Mouse (Mus musculus): Measurements from ENCODE around the gene Setd5. TPM values are rescaled to one million over a fixed set of nuclear protein-coding genes. Genes with fewer than 3 reads are reported as not detected.

Gene Setd5
- polyA plus RNA-seq (2012; rRNA removed) = 15.3 and 25.4 TPM in 2 replicates

GRCm38 (mm10) chr6:113076686-113077516 is at the start of gene Setd5:
Setd5 (plus strand) TSS chr6:113077365.
- TF ChIP-seq POLR2A (IDR thresholded peaks at IDR 0.05; ENCODE audit: low read depth, low read length) (peak; percentile 98), CTCF (IDR thresholded peaks at IDR 0.05; ENCODE audit: extremely low read depth, insufficient read length, insufficient replicate concordance, low read depth, low read length) (no peak)
- under 1% methylated on average over 83 of the region's 91 CpGs for WGBS

GRCm38 (mm10) chr6:113027446-113027845 is 49.7 kb upstream of the Setd5 start:
- Histone ChIP-seq H3K4me1 (ENCODE audit: control insufficient read depth, insufficient read depth, insufficient read length, low read length) (peaks cover 16% of the 10 kb centered on the region; the same call in 1 of the 2 replicates), H3K27ac (ENCODE audit: insufficient read depth, low read depth, low read length) (no peak overlapping the region), H3K36me3 (ENCODE audit: control insufficient read depth, insufficient read depth, low read length) (no peaks in the 10 kb centered on the region), H3K4me3 (ENCODE audit: low read depth, low read length) (no peak overlapping the region), H3K27me3 (ENCODE audit: control insufficient read depth, insufficient read depth, low read length) (no peaks in the 10 kb centered on the region)
- WGBS = 54% methylated on average over 2 of the region's 2 CpGs
- TF ChIP-seq POLR2A (IDR thresholded peaks at IDR 0.05; ENCODE audit: low read depth, low read length) (no peak), CTCF (IDR thresholded peaks at IDR 0.05; ENCODE audit: extremely low read depth, insufficient read length, insufficient replicate concordance, low read depth, low read length) (no peak)

More at GRCm38 (mm10) chr6:113076686-113077516, at the start of gene Setd5:
- Histone ChIP-seq H3K27me3 (ENCODE audit: control insufficient read depth, insufficient read depth, low read length) (no peaks in the 10 kb centered on the region), H3K27ac (ENCODE audit: insufficient read depth, low read depth, low read length) (peak within 1 kb of the TSS; percentile 100), H3K36me3 (ENCODE audit: control insufficient read depth, insufficient read depth, low read length) (0 out of 2 replicates have a peak, but pooled peaks cover 1% of the 10 kb centered on the region), H3K4me3 (ENCODE audit: low read depth, low read length) (peak within 1 kb of the TSS; percentile 94), H3K4me1 (ENCODE audit: control insufficient read depth, insufficient read depth, insufficient read length, low read length) (no peaks in the 10 kb centered on the region; the same call in 1 of the 2 replicates)

- TF ChIP-seq CTCF (IDR thresholded peaks at IDR 0.05; ENCODE audit: extremely low read depth, insufficient read length, insufficient replicate concordance, low read depth, low read length) (no peak), POLR2A (IDR thresholded peaks at IDR 0.05; ENCODE audit: low read depth, low read length) (no peak)
- WGBS = 86% methylated on average over 3 of the region's 3 CpGs
Measured at GRCm38 (mm10) chr6:113029006-113029405, 48.2 kb upstream of the Setd5 start.

GRCm38 (mm10) chr6:113030553-113030952 is 46.6 kb upstream of the Setd5 start:
- Histone ChIP-seq H3K27ac (ENCODE audit: insufficient read depth, low read depth, low read length) (peak overlapping the region; percentile 33; the same call in 1 of the 2 replicates), H3K4me1 (ENCODE audit: control insufficient read depth, insufficient read depth, insufficient read length, low read length) (peaks cover 10% of the 10 kb centered on the region; the same call in 1 of the 2 replicates), H3K27me3 (ENCODE audit: control insufficient read depth, insufficient read depth, low read length) (no peaks in the 10 kb centered on the region), H3K4me3 (ENCODE audit: low read depth, low read length) (no peak overlapping the region), H3K36me3 (ENCODE audit: control insufficient read depth, insufficient read depth, low read length) (no peaks in the 10 kb centered on the region)
- WGBS = 27% methylated on average over 3 of the region's 3 CpGs
- no peak for TF ChIP-seq POLR2A (IDR thresholded peaks at IDR 0.05; ENCODE audit: low read depth, low read length)
- no peak for TF ChIP-seq CTCF (IDR thresholded peaks at IDR 0.05; ENCODE audit: extremely low read depth, insufficient read length, insufficient replicate concordance, low read depth, low read length)

More at GRCm38 (mm10) chr6:113029006-113029405, 48.2 kb upstream of the Setd5 start:
- Histone ChIP-seq H3K27ac (ENCODE audit: insufficient read depth, low read depth, low read length) (no peak overlapping the region), H3K36me3 (ENCODE audit: control insufficient read depth, insufficient read depth, low read length) (no peaks in the 10 kb centered on the region), H3K4me1 (ENCODE audit: control insufficient read depth, insufficient read depth, insufficient read length, low read length) (peaks cover 11% of the 10 kb centered on the region; the same call in 1 of the 2 replicates), H3K27me3 (ENCODE audit: control insufficient read depth, insufficient read depth, low read length) (no peaks in the 10 kb centered on the region), H3K4me3 (ENCODE audit: low read depth, low read length) (no peak overlapping the region)

GRCm38 (mm10) chr6:113030970-113031660 is 46.0 kb upstream of the Setd5 start:
- no peaks in the 10 kb centered on the region for H3K27me3 ChIP-seq (ENCODE audit: control insufficient read depth, insufficient read depth, low read length)
- TF ChIP-seq CTCF (IDR thresholded peaks at IDR 0.05; ENCODE audit: extremely low read depth, insufficient read length, insufficient replicate concordance, low read depth, low read length) (no peak), POLR2A (IDR thresholded peaks at IDR 0.05; ENCODE audit: low read depth, low read length) (no peak)
- no peak overlapping the region for H3K4me3 ChIP-seq (ENCODE audit: low read depth, low read length)
- H3K27ac ChIP-seq (ENCODE audit: insufficient read depth, low read depth, low read length) = peak overlapping the region; percentile 33; the same call in 1 of the 2 replicates
- peaks cover 10% of the 10 kb centered on the region; the same call in 1 of the 2 replicates for H3K4me1 ChIP-seq (ENCODE audit: control insufficient read depth, insufficient read depth, insufficient read length, low read length)
- H3K36me3 ChIP-seq (ENCODE audit: control insufficient read depth, insufficient read depth, low read length) = no peaks in the 10 kb centered on the region
- 38% methylated on average over 10 of the region's 10 CpGs for WGBS

GRCm38 (mm10) chr6:113032121-113032520 is 45.0 kb upstream of the Setd5 start:
- Histone ChIP-seq H3K4me1 (ENCODE audit: control insufficient read depth, insufficient read depth, insufficient read length, low read length) (peaks cover 10% of the 10 kb centered on the region; the same call in 1 of the 2 replicates), H3K27ac (ENCODE audit: insufficient read depth, low read depth, low read length) (no peak overlapping the region), H3K36me3 (ENCODE audit: control insufficient read depth, insufficient read depth, low read length) (no peaks in the 10 kb centered on the region), H3K27me3 (ENCODE audit: control insufficient read depth, insufficient read depth, low read length) (no peaks in the 10 kb centered on the region), H3K4me3 (ENCODE audit: low read depth, low read length) (no peak overlapping the region)
- TF ChIP-seq CTCF (IDR thresholded peaks at IDR 0.05; ENCODE audit: extremely low read depth, insufficient read length, insufficient replicate concordance, low read depth, low read length) (no peak), POLR2A (IDR thresholded peaks at IDR 0.05; ENCODE audit: low read depth, low read length) (no peak)
- WGBS = 77% methylated on average over 3 of the region's 3 CpGs

Measured in small intestine, adult 2 months (tissue).